Mouse (Mus musculus) erythroblast, embryonic 14.5 days (primary cell): ENCODE data around the gene Fars2.

ENCODE experiments used
- GATA1 ChIP-seq: IDR thresholded peaks from 2 replicates; pipeline ENCODE4 v1.6.1; 2012; ENCODE audit warnings: low read length, inconsistent platforms, mixed read lengths
- TAL1 ChIP-seq: IDR thresholded peaks from 3 replicates; pipeline ENCODE4 v1.6.1; 2012; ENCODE audit warnings: low read length, inconsistent platforms, mixed read lengths

DNA sequence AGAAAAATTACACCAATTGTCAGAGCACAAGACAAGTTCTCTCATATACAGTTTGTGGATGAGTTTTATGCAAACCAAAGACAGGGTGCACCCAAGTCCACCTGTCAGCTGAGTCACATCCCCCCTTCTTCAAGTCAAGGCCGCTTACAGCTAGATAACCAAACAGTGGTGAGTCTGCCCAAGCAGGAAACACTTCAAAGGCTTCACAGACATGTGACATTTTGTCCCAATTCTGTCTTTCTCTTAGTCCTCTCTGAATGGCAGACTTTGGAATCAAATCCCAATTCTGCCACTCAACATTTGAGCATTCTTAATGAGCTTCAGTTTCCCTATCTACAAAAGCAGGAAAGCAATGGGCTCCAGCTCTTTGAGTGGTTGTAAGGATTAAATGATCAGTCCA is 562.1 kb downstream of the Fars2 start:
- TF ChIP-seq TAL1 (no peak), GATA1 (no peak)
